Mouse (Mus musculus): Measurements from ENCODE around the gene Mycl. TPM values are rescaled to one million over a fixed set of nuclear protein-coding genes. Genes with fewer than 3 reads are reported as not detected.
"Not testable (repeated sequence)": the region's sequence is repeated elsewhere in the genome, so short reads cannot be mapped to it uniquely, and the experiment has no call there.

Gene Mycl
- polyA plus RNA-seq, 1 experiment from 2014 or later: 106 TPM

- peak overlapping the region; percentile 84 for H3K4me2 ChIP-seq
- H3K27ac ChIP-seq (ENCODE audit: low read depth, low read length): peak overlapping the region; percentile 94
- peaks cover 42% of the 10 kb centered on the region for H3K4me1 ChIP-seq (ENCODE audit: control insufficient read depth, insufficient read depth, low read length)
- WGBS: 26% methylated on average over 17 of the region's 17 CpGs
- H3K36me3 ChIP-seq (ENCODE audit: control insufficient read depth, insufficient read depth, low read length): peaks cover 7% of the 10 kb centered on the region
- no peaks in the 10 kb centered on the region for H3K9me3 ChIP-seq (ENCODE audit: control insufficient read depth, low read length)
- peak; percentile 92 for DNase-seq (ENCODE audit: low spot score, missing footprints)
- peak overlapping the region; percentile 74 for H3K9ac ChIP-seq (ENCODE audit: low read length)
- H3K27me3 ChIP-seq (ENCODE audit: control insufficient read depth, insufficient read depth, low read length): no peaks in the 10 kb centered on the region
- H3K4me3 ChIP-seq (ENCODE audit: low read depth, low read length): no peak overlapping the region
- no peak for ATAC-seq (ENCODE audit: low FRiP score)
These were observed 5.3 kb downstream of the Mycl start for GRCm38 (mm10) chr4:123000617-123001342.

GRCm38 (mm10) chr4:123005054-123005966, 9.9 kb downstream of the Mycl start:
- H3K36me3 ChIP-seq (ENCODE audit: control insufficient read depth, insufficient read depth, low read length): peaks cover 7% of the 10 kb centered on the region
- H3K4me1 ChIP-seq (ENCODE audit: control insufficient read depth, insufficient read depth, low read length): peaks cover 32% of the 10 kb centered on the region
- WGBS: 29% methylated on average over 15 of the region's 15 CpGs
- no peak overlapping the region for H3K9ac ChIP-seq (ENCODE audit: low read length)
- H3K27me3 ChIP-seq (ENCODE audit: control insufficient read depth, insufficient read depth, low read length): no peaks in the 10 kb centered on the region
- ATAC-seq (ENCODE audit: low FRiP score): no peak
- no peaks in the 10 kb centered on the region for H3K9me3 ChIP-seq (ENCODE audit: control insufficient read depth, low read length)
- peak overlapping the region; percentile 40; the same call in 1 of the 2 replicates for H3K27ac ChIP-seq (ENCODE audit: low read depth, low read length)
- H3K4me2 ChIP-seq: no peak overlapping the region
- DNase-seq (ENCODE audit: low spot score, missing footprints): peak; percentile 89
- no peak overlapping the region for H3K4me3 ChIP-seq (ENCODE audit: low read depth, low read length)

- H3K27ac ChIP-seq (ENCODE audit: low read depth, low read length): peak overlapping the region; percentile 95
- H3K9me3 ChIP-seq (ENCODE audit: control insufficient read depth, low read length); DNase-seq (ENCODE audit: low spot score, missing footprints); H3K9ac ChIP-seq (ENCODE audit: low read length); H3K4me3 ChIP-seq (ENCODE audit: low read depth, low read length); H3K36me3 ChIP-seq (ENCODE audit: control insufficient read depth, insufficient read depth, low read length); ATAC-seq (ENCODE audit: low FRiP score); H3K4me2 ChIP-seq; H3K27me3 ChIP-seq (ENCODE audit: control insufficient read depth, insufficient read depth, low read length): not testable (repeated sequence)
- peaks cover 39% of the 10 kb centered on the region for H3K4me1 ChIP-seq (ENCODE audit: control insufficient read depth, insufficient read depth, low read length)
- 89% methylated on average over 4 of the region's 4 CpGs for whole genome bisulfite sequencing
These were observed 17.0 kb downstream of the Mycl start for GRCm38 (mm10) chr4:123012501-123012900.

- DNase-seq (ENCODE audit: low spot score, missing footprints): peak; percentile 94
These were observed 18.0 kb downstream of the Mycl start for GRCm38 (mm10) chr4:123013346-123013945.

GRCm38 (mm10) chr4:123013949-123014406, 18.5 kb downstream of the Mycl start:
- ATAC-seq (ENCODE audit: low FRiP score) (peak; percentile 79), DNase-seq (ENCODE audit: low spot score, missing footprints) (peak; percentile 97)
- Histone ChIP-seq H3K27me3 (ENCODE audit: control insufficient read depth, insufficient read depth, low read length) (no peaks in the 10 kb centered on the region), H3K36me3 (ENCODE audit: control insufficient read depth, insufficient read depth, low read length) (no peaks in the 10 kb centered on the region), H3K4me1 (ENCODE audit: control insufficient read depth, insufficient read depth, low read length) (peaks cover 52% of the 10 kb centered on the region), H3K27ac (ENCODE audit: low read depth, low read length) (peak overlapping the region; percentile 95), H3K4me2 (peak overlapping the region; percentile 38), H3K9ac (ENCODE audit: low read length) (peak overlapping the region; percentile 27; the same call in 1 of the 2 replicates), H3K9me3 (ENCODE audit: control insufficient read depth, low read length) (no peaks in the 10 kb centered on the region), H3K4me3 (ENCODE audit: low read depth, low read length) (no peak overlapping the region; the same call in 1 of the 2 replicates)
- WGBS: 10% methylated on average over 3 of the region's 3 CpGs

More at GRCm38 (mm10) chr4:123013346-123013945, 18.0 kb downstream of the Mycl start:
- Histone ChIP-seq H3K27ac (ENCODE audit: low read depth, low read length) (peak overlapping the region; percentile 95), H3K27me3 (ENCODE audit: control insufficient read depth, insufficient read depth, low read length) (no peaks in the 10 kb centered on the region), H3K36me3 (ENCODE audit: control insufficient read depth, insufficient read depth, low read length) (no peaks in the 10 kb centered on the region), H3K4me2 (peak overlapping the region; percentile 38), H3K4me1 (ENCODE audit: control insufficient read depth, insufficient read depth, low read length) (peaks cover 48% of the 10 kb centered on the region), H3K9me3 (ENCODE audit: control insufficient read depth, low read length) (no peaks in the 10 kb centered on the region), H3K4me3 (ENCODE audit: low read depth, low read length) (0 out of 2 replicates have a peak overlapping the region, but pooled peaks have one; percentile 4), H3K9ac (ENCODE audit: low read length) (peak overlapping the region; percentile 58)
- 14% methylated on average over 5 of the region's 5 CpGs for WGBS
- ATAC-seq (ENCODE audit: low FRiP score): no peak

- WGBS: 12% methylated on average over 7 of the region's 7 CpGs
- no peaks in the 10 kb centered on the region for H3K36me3 ChIP-seq (ENCODE audit: control insufficient read depth, insufficient read depth, low read length)
- ATAC-seq (ENCODE audit: low FRiP score): peak; percentile 28
- H3K27ac ChIP-seq (ENCODE audit: low read depth, low read length): peak overlapping the region; percentile 95
- no peak overlapping the region for H3K4me3 ChIP-seq (ENCODE audit: low read depth, low read length)
- peak; percentile 90 for DNase-seq (ENCODE audit: low spot score, missing footprints)
- peaks cover 54% of the 10 kb centered on the region for H3K4me1 ChIP-seq (ENCODE audit: control insufficient read depth, insufficient read depth, low read length)
- no peaks in the 10 kb centered on the region for H3K9me3 ChIP-seq (ENCODE audit: control insufficient read depth, low read length)
- peak overlapping the region; percentile 61 for H3K9ac ChIP-seq (ENCODE audit: low read length)
- no peaks in the 10 kb centered on the region for H3K27me3 ChIP-seq (ENCODE audit: control insufficient read depth, insufficient read depth, low read length)
- H3K4me2 ChIP-seq: peak overlapping the region; percentile 38
These were observed 19.2 kb downstream of the Mycl start for GRCm38 (mm10) chr4:123014501-123015282.

DNA sequence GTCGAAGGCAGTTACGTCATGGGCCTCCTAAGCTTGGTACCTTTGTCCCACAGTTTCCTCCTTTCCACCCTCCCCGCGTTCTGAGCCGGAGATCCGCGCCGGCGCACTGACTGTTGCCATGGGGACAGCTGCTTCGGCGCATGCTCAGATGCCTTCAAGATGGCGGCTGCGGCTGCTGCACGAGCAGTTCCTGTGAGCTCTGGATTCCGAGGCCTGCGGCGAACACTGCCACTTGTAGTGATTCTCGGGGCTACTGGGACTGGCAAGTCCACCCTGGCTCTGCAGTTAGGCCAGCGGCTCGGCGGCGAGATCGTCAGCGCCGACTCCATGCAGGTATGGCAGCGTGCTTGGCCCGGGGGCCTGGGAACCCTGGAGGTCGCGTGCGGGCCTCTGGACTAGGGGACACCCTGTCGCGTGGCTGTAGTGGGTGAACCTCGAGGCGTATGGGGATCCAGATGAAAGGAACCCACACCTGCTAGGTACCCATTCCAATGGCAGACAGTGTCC, 21.1 kb downstream of the Mycl start, which contains the start of gene Trit1:
Trit1 (plus strand) TSS at position 147 of the 507 bp plus-strand sequence.
- H3K4me1 ChIP-seq (ENCODE audit: control insufficient read depth, insufficient read depth, low read length): peaks cover 54% of the 10 kb centered on the region
- H3K4me3 ChIP-seq (ENCODE audit: low read depth, low read length): peak within 1 kb of the TSS; percentile 72
- under 1% methylated on average over 34 of the region's 34 CpGs for WGBS
- H3K27me3 ChIP-seq (ENCODE audit: control insufficient read depth, insufficient read depth, low read length): no peaks in the 10 kb centered on the region
- H3K4me2 ChIP-seq: peak within 1 kb of the TSS; percentile 89
- H3K9me3 ChIP-seq (ENCODE audit: control insufficient read depth, low read length): no peaks in the 10 kb centered on the region
- H3K9ac ChIP-seq (ENCODE audit: low read length): peak within 1 kb of the TSS; percentile 87
- peak; percentile 99 for DNase-seq (ENCODE audit: low spot score, missing footprints)
- H3K27ac ChIP-seq (ENCODE audit: low read depth, low read length): peak within 1 kb of the TSS; percentile 95
- ATAC-seq (ENCODE audit: low FRiP score): peak; percentile 90
- H3K36me3 ChIP-seq (ENCODE audit: control insufficient read depth, insufficient read depth, low read length): no peaks in the 10 kb centered on the region

DNA sequence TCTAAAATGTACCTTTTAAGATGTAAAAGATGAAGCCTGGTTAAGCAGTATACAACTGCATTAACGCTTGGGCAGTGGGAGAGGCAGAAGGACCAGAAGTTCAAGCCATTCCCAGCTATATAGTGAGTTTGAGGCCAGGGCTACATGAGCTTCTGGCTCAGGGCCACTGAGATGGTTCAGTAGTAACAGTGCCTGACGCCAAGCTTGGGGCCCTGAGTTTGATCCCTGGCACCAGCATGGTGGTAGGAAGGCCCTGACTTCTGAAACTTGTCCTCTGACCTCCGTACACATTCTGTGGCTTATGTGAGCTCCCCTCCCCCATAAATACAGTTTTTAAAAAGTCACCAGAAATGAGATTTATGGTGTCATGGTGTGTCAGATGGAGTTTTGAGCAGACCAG, 26.1 kb downstream of the Mycl start:
- H3K4me2 ChIP-seq: no peak overlapping the region
- H3K4me1 ChIP-seq (ENCODE audit: control insufficient read depth, insufficient read depth, low read length): peaks cover 20% of the 10 kb centered on the region
- DNase-seq (ENCODE audit: low spot score, missing footprints) (no peak), ATAC-seq (ENCODE audit: low FRiP score) (no peak)
- no peak overlapping the region for H3K4me3 ChIP-seq (ENCODE audit: low read depth, low read length)
- no peak overlapping the region for H3K9ac ChIP-seq (ENCODE audit: low read length)
- H3K27me3 ChIP-seq (ENCODE audit: control insufficient read depth, insufficient read depth, low read length): no peaks in the 10 kb centered on the region
- no peak overlapping the region for H3K27ac ChIP-seq (ENCODE audit: low read depth, low read length)
- 93% methylated on average over 3 of the region's 3 CpGs for WGBS
- peaks cover 2% of the 10 kb centered on the region; the same call in 1 of the 2 replicates for H3K36me3 ChIP-seq (ENCODE audit: control insufficient read depth, insufficient read depth, low read length)
- no peaks in the 10 kb centered on the region for H3K9me3 ChIP-seq (ENCODE audit: control insufficient read depth, low read length)

Measured in midbrain, embryonic 11.5 days (tissue).